Mouse (Mus musculus) hindbrain, embryonic 15.5 days (tissue): ENCODE measurements at regions not wholly inside any gene's neighbourhood (a gene's known extent, or its start where the extent isn't known, plus 50 kb on each side); places are given as distances from the start of the nearest gene placed in this dataset.

Experiments used
- ATAC-seq: fragments of 200-750 bp; cut with Nextera tagmentation; 2 replicates; pipeline ENCODE4 v1.8.0; 2017; ENCODE audit warnings: low read depth, moderate number of reproducible peaks, moderate TSS enrichment; ENCODE audit not compliant: low FRiP score
- H3K27ac ChIP-seq: fragments of 300-500 bp; sonication (generic); replicated peaks from 2 replicates; pipeline ENCODE4 v1.5.1; 2015; ENCODE audit warnings: mild to moderate bottlenecking, inconsistent platforms
- H3K27me3 ChIP-seq: fragments of 300-500 bp; sonication (generic); 2 replicates; pipeline ENCODE4 v1.6.1; 2015; ENCODE audit warnings: control low read depth, inconsistent platforms
- H3K36me3 ChIP-seq: fragments of 300-500 bp; sonication (generic); 2 replicates; pipeline ENCODE4 v1.6.1; 2015; ENCODE audit warnings: control low read depth, inconsistent platforms
- H3K4me1 ChIP-seq: fragments of 300-500 bp; sonication (generic); replicated peaks from 2 replicates; pipeline ENCODE4 v1.6.1; 2015; ENCODE audit warnings: control low read depth, inconsistent platforms
- H3K4me2 ChIP-seq: fragments of 300-500 bp; sonication (generic); 2 replicates; pipeline ENCODE4 v1.6.1; 2015; ENCODE audit warnings: moderate library complexity, mild to moderate bottlenecking, inconsistent platforms
- H3K4me3 ChIP-seq: fragments of 300-500 bp; sonication (generic); 2 replicates; pipeline ENCODE4 v1.5.1; 2015; ENCODE audit warnings: mild to moderate bottlenecking, inconsistent platforms
- H3K9ac ChIP-seq: fragments of 300-500 bp; sonication (generic); 2 replicates; pipeline ENCODE4 v1.6.1; 2015; ENCODE audit warnings: inconsistent platforms
- H3K9me3 ChIP-seq: fragments of 300-500 bp; sonication (generic); 2 replicates; pipeline ENCODE4 v1.6.1; 2016; ENCODE audit warnings: control low read depth, inconsistent platforms
- WGBS: fragments of 180-500 bp; shearing (Covaris S2); methylation state at CpG from one replicate; pipeline ENCODE4 v1.1.7; 2015; 5-methylcytosine and 5-hydroxymethylcytosine counted together

GRCm38 (mm10) chr9:17396056-17396455 lies 895.0 kb upstream of the Fat3 start:
- Histone ChIP-seq H3K9ac (no peak overlapping the region), H3K9me3 (no peaks in the 10 kb centered on the region), H3K4me3 (no peak overlapping the region), H3K36me3 (no peaks in the 10 kb centered on the region), H3K4me2 (no peak overlapping the region), H3K4me1 (no peaks in the 10 kb centered on the region), H3K27me3 (no peaks in the 10 kb centered on the region), H3K27ac (no peak overlapping the region)
- 49% methylated on average over 2 of the region's 2 CpGs for WGBS
- peak; percentile 77 for ATAC-seq

GRCm38 (mm10) chr9:17393061-17393460 lies 892.0 kb upstream of the Fat3 start:
- Histone ChIP-seq H3K36me3 (no peaks in the 10 kb centered on the region), H3K27me3 (no peaks in the 10 kb centered on the region), H3K4me3 (no peak overlapping the region), H3K4me1 (no peaks in the 10 kb centered on the region), H3K4me2 (no peak overlapping the region), H3K9ac (no peak overlapping the region), H3K27ac (no peak overlapping the region), H3K9me3 (no peaks in the 10 kb centered on the region)
- ATAC-seq, result no peak
